Mouse (Mus musculus) stomach, embryonic 16.5 days (tissue): ENCODE results near the gene Zfp385c. TPM values are rescaled to one million over a fixed set of nuclear protein-coding genes. Genes with fewer than 3 reads are reported as not detected.
A peak's percentile ranks its signal among the peaks of the same experiment; 100 is the strongest.

Source experiments
- ATAC-seq: fragments of 200-750 bp; cut with Nextera tagmentation; 2 replicates; pipeline ENCODE4 v1.8.0; 2017; ENCODE audit warnings: moderate number of reproducible peaks, moderate TSS enrichment; ENCODE audit not compliant: insufficient read depth, low FRiP score
- H3K27ac ChIP-seq: fragments of 300-500 bp; sonication (generic); 2 replicates; pipeline ENCODE4 v1.5.1; 2014; ENCODE audit warnings: low read length
- H3K27me3 ChIP-seq: fragments of 300-500 bp; sonication (generic); 2 replicates; pipeline ENCODE4 v1.6.1; 2014; ENCODE audit warnings: low read length, control low read depth, mixed read lengths; ENCODE audit not compliant: control insufficient read depth, insufficient read depth
- H3K36me3 ChIP-seq: fragments of 300-500 bp; sonication (generic); 2 replicates; pipeline ENCODE4 v1.6.1; 2014; ENCODE audit warnings: low read length; ENCODE audit not compliant: control insufficient read depth, insufficient read depth
- H3K4me1 ChIP-seq: fragments of 300-500 bp; sonication (generic); 2 replicates; pipeline ENCODE4 v1.6.1; 2014; ENCODE audit warnings: low read length, control low read depth, mixed read lengths; ENCODE audit not compliant: control insufficient read depth, insufficient read depth
- H3K4me2 ChIP-seq: fragments of 300-500 bp; sonication (generic); 2 replicates; pipeline ENCODE4 v1.6.1; 2014; ENCODE audit warnings: low read depth, low read length, mixed read lengths
- H3K4me3 ChIP-seq: fragments of 300-500 bp; sonication (generic); replicated peaks from 2 replicates; pipeline ENCODE4 v1.5.1; 2014; ENCODE audit warnings: mild to moderate bottlenecking, low read length
- H3K9ac ChIP-seq: fragments of 300-500 bp; sonication (generic); 2 replicates; pipeline ENCODE4 v1.6.1; 2014; ENCODE audit warnings: low read length
- H3K9me3 ChIP-seq: fragments of 300-500 bp; sonication (generic); replicated peaks from 2 replicates; pipeline ENCODE4 v1.6.1; 2016; ENCODE audit warnings: low read length, control low read depth; ENCODE audit not compliant: control insufficient read depth
- WGBS: fragments of 180-500 bp; shearing (Covaris S2); extraction: QIAGEN DNeasy Blood & Tissue Kit; methylation state at CpG from one replicate; pipeline ENCODE4 v1.1.7; 2014; 5-methylcytosine and 5-hydroxymethylcytosine counted together
- polyA plus RNA-seq: library from polyadenylated mRNA; unstranded; fragments of >200 nt; fragmentation: Nextera tagmentation; extraction: Ambion mirVana; gene quantifications from 2 replicates; pipeline ENCODE4 v1.2.1, GENCODE M21; 2015

The Zfp385c gene
- polyA plus RNA-seq, 1 experiment from 2014 or later: 0.27 TPM

DNA sequence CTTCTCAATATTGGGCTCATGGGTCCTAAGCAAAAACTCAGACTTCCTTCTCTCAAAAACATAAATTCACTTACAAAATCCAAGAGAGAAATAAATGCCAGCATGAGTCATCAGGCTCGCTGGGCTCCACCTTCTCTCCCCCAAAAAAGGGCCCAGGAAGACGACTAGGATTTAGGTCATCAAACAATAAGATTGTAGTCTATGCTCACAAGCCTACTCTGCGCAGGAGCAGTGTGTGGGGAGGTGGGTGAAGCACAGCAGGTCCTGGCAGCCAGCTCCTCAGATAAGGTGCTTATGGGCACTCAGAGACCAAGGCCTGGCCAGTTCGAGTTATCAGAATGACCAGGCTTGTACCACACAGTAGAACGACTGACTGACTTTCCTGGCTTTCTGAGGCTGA, 28.1 kb upstream of the Zfp385c start:
- ATAC-seq: no peak
- Histone ChIP-seq H3K9ac (no peak overlapping the region), H3K4me3 (no peak overlapping the region), H3K4me2 (no peak overlapping the region), H3K27ac (peak overlapping the region; percentile 25; the same call in 1 of the 2 replicates), H3K4me1 (peaks cover 26% of the 10 kb centered on the region), H3K36me3 (no peaks in the 10 kb centered on the region), H3K9me3 (no peaks in the 10 kb centered on the region), H3K27me3 (no peaks in the 10 kb centered on the region)
- 62% methylated on average over 5 of the region's 5 CpGs for WGBS

DNA sequence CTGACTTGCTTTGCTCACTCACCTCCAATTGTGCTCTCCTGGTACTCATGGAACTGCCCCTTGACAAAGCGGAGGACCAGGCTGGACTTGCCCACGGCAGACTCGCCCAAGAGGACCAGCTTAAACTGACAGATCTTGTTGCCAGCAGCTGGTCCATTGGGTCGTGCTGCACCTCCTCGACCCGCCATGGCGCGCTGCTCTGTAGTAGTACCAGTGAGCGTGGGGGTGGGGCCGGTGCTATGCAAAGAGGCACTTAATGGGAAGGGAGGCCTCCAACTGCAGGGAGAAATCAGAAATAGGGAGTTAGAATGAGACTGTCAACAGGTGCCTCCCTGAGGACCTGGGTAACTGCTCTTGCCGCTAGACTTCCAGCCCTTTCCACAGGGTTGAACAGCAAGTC, 27.6 kb upstream of the Zfp385c start:
- Histone ChIP-seq H3K27ac (0 out of 2 replicates have a peak overlapping the region, but pooled peaks have one; percentile 25), H3K4me2 (no peak overlapping the region), H3K36me3 (no peaks in the 10 kb centered on the region), H3K27me3 (no peaks in the 10 kb centered on the region), H3K9me3 (no peaks in the 10 kb centered on the region), H3K9ac (no peak overlapping the region), H3K4me1 (peaks cover 22% of the 10 kb centered on the region), H3K4me3 (no peak overlapping the region)
- ATAC-seq: no peak
- WGBS: 84% methylated on average over 11 of the region's 11 CpGs

DNA sequence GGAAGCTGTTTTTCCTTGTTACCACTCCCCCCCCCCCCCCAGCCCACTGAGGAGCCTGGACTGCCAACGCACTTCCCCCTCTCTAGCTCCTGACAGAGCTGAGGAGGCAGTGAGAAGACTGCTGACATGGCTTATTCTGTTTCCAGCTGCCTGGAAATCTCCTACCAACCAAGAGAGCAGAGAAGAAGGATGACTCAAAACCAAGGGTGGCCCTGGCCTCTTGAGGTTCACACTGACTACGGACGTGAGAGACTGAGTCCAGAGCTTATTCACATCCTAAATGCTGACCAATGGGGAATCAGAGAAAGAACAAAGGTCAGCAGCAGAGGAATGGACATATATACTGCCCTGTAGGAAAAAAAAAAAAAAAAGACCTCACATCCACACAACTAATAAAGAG, 27.1 kb upstream of the Zfp385c start:
- H3K36me3 ChIP-seq: no peaks in the 10 kb centered on the region
- peaks cover 22% of the 10 kb centered on the region for H3K4me1 ChIP-seq
- H3K9me3 ChIP-seq: no peaks in the 10 kb centered on the region
- no peak for ATAC-seq
- H3K4me2 ChIP-seq: no peak overlapping the region
- 78% methylated on average over 3 of the region's 3 CpGs for WGBS
- H3K27ac ChIP-seq: no peak overlapping the region
- no peak overlapping the region for H3K4me3 ChIP-seq
- no peaks in the 10 kb centered on the region for H3K27me3 ChIP-seq
- no peak overlapping the region for H3K9ac ChIP-seq

DNA sequence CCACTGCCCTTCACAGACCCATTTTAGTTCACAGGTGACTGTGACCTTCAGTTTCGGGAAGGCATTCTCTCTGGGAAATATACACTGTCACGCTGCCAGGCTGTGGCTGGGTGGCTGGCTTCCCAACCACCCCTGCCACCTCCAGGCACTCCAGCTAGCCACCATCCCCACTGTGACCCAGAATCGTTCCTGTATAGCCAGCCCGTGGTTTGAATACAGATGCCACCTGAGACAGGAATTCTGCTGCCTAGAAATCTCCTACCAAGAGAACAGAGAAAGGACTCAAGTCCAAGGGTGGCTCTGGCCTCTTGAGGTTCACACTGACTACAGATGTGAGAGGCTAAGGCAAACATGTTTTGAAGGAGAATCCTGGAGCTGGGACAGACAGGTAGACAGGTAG, 26.6 kb upstream of the Zfp385c start:
- Histone ChIP-seq H3K4me3 (no peak overlapping the region), H3K4me2 (no peak overlapping the region), H3K4me1 (peaks cover 26% of the 10 kb centered on the region), H3K9me3 (no peaks in the 10 kb centered on the region), H3K27me3 (no peaks in the 10 kb centered on the region), H3K36me3 (no peaks in the 10 kb centered on the region), H3K9ac (no peak overlapping the region), H3K27ac (no peak overlapping the region)
- no peak for ATAC-seq
- WGBS: 90% methylated on average over 4 of the region's 4 CpGs

DNA sequence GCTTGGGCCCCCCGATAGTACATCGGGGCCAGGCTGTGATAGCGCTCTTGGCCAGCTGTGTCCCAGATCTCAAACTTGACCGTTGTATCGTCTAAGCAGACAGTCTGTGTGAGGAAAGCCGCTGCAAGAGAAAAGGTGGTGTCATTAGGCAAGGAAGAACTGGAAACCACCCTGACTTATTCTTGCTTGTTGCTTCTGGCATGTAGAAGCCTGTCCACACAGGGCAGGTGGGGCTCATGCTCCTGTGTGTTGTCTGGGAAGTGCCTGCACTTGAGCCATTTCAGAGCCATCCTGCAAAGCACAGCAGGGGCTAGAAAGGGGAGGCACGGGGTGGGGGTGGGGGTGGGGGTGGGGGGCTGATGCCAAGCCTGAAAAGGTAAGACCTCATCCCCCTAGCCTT, 26.2 kb upstream of the Zfp385c start:
- H3K4me2 ChIP-seq: no peak overlapping the region
- no peaks in the 10 kb centered on the region for H3K36me3 ChIP-seq
- no peaks in the 10 kb centered on the region for H3K9me3 ChIP-seq
- H3K27me3 ChIP-seq: no peaks in the 10 kb centered on the region
- H3K9ac ChIP-seq: no peak overlapping the region
- peaks cover 30% of the 10 kb centered on the region for H3K4me1 ChIP-seq
- no peak for ATAC-seq
- WGBS: 88% methylated on average over 7 of the region's 7 CpGs
- no peak overlapping the region for H3K4me3 ChIP-seq
- H3K27ac ChIP-seq: no peak overlapping the region

DNA sequence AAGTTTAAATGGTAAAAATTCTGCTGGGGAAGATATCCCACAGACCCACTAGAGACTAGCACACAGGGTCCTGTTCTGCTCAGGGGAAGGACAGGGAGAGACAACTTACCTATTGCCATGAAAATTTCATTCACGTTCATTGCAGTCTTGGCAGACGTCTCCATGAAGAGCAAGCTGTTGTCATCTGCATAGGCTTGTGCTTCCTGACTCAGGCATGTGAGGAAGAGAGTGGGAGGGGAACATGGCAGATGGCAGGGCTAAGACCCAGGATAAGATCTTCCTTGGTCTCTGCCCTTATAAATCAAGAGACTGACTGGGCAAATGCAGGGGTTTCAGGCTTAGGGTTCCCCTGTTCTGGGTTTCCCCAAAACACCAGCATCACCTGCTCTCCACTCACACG, 24.4 kb upstream of the Zfp385c start:
- ATAC-seq: no peak

DNA sequence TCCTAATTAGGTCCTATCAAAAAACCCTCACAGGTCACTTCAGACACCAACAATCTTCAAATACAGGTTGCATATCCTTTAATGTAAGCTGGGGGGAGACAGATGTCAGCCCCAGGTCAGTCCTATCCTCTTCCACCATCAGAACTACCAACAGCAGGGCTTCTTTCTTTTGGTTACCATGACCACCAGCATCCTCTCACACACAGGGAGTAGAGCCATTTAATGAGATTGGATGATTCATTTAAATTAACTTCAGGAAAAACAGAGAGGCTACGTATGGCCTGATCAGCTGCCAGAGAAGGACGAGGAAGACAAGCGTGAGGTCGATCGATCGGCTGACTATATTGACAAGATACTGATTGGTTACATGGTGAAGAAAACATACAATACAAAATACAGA, 22.7 kb upstream of the Zfp385c start:
- H3K4me1 ChIP-seq: peaks cover 30% of the 10 kb centered on the region
- no peak overlapping the region for H3K27ac ChIP-seq
- ATAC-seq: no peak
- no peak overlapping the region for H3K9ac ChIP-seq
- H3K27me3 ChIP-seq: no peaks in the 10 kb centered on the region
- 91% methylated on average over 6 of the region's 6 CpGs for WGBS
- H3K4me2 ChIP-seq: no peak overlapping the region
- no peak overlapping the region for H3K4me3 ChIP-seq
- H3K9me3 ChIP-seq: no peaks in the 10 kb centered on the region
- H3K36me3 ChIP-seq: peaks cover 5% of the 10 kb centered on the region

More for the DNA sequence above, 24.4 kb upstream of the Zfp385c start:
- 89% methylated on average over 3 of the region's 3 CpGs for WGBS
- Histone ChIP-seq H3K27me3 (no peaks in the 10 kb centered on the region), H3K4me3 (no peak overlapping the region), H3K4me1 (peaks cover 29% of the 10 kb centered on the region), H3K9ac (no peak overlapping the region), H3K9me3 (no peaks in the 10 kb centered on the region), H3K27ac (no peak overlapping the region), H3K4me2 (no peak overlapping the region), H3K36me3 (no peaks in the 10 kb centered on the region)

DNA sequence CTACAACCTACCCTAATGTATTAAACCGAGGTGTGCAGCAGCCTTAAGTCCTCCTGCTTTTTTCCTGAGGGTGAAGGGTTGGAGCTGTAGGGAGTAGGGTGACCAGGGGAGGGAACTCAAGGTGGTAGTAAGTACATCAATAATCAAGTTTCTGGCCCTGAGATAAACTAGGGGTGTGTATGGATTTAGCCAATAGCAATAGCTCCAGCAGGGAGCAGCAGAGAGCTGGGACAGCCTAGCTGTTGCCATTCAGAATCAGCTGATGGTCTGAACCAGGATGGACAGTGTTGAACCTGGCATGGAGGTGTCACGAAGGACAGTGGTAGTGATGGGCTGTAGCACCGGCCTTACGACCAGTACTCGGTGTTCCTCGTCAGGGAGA, 22.3 kb upstream of the Zfp385c start:
- Histone ChIP-seq H3K4me2 (peak overlapping the region; percentile 53; the same call in 1 of the 2 replicates), H3K36me3 (peaks cover 9% of the 10 kb centered on the region), H3K4me3 (peak overlapping the region; percentile 40), H3K9me3 (no peaks in the 10 kb centered on the region), H3K27me3 (no peaks in the 10 kb centered on the region), H3K4me1 (peaks cover 30% of the 10 kb centered on the region), H3K27ac (peak overlapping the region; percentile 75; the same call in 1 of the 2 replicates), H3K9ac (peak overlapping the region; percentile 68)
- 56% methylated on average over 6 of the region's 6 CpGs for WGBS
- peak; percentile 12; the same call in 1 of the 2 replicates for ATAC-seq

DNA sequence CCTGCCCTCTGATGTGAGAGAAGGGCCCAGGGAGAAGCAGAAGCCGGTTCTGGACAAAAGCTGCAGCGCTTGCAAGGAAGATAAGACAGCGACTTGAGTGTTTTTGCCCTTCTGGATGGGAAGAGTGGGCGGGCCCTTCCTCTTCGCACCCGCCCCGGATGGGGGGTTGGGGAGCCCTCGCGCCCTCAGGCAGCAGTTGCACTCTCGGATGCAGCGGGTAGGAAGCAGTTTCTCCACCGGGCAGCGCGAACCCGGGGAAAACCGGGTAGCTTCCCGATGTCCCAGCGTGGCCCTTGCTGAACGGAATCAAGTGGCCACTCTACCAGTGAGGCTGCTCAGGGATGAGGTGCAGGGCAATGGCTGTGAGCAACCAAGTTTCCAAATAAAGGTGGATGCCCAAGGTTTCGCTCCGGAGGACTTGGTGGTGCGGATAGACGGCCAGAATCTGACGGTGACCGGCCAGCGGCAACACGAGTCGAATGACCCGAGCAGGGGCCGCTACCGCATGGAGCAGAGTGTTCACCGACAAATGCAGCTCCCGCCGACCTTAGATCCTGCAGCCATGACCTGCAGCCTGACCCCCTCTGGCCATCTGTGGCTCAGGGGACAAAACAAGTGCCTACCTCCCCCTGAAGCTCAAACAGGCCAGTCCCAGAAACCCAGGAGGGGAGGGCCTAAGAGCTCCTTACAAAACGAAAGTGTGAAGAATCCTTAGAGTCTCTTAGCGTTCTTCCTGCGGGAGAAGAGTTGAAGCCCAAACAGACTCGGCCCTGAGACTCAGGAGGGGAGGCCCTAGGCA, 21.7 kb upstream of the Zfp385c start, which contains the start of gene Hspb9:
Gene Hspb9 (plus strand): TSS at position 116 of the 799 bp plus-strand sequence.
- peak within 1 kb of the TSS; percentile 68 for H3K9ac ChIP-seq
- no peaks in the 10 kb centered on the region for H3K27me3 ChIP-seq
- peak within 1 kb of the TSS; percentile 40 for H3K4me3 ChIP-seq
- no peaks in the 10 kb centered on the region for H3K9me3 ChIP-seq
- peak within 1 kb of the TSS; percentile 53 for H3K4me2 ChIP-seq
- peaks cover 30% of the 10 kb centered on the region for H3K4me1 ChIP-seq
- 10% methylated on average over 38 of the region's 38 CpGs for WGBS
- peaks cover 15% of the 10 kb centered on the region for H3K36me3 ChIP-seq
- ATAC-seq: no peak
- H3K27ac ChIP-seq: peak within 1 kb of the TSS; percentile 75
